Mouse (Mus musculus) liver, embryonic 14.5 days (tissue): ENCODE data around the gene Copz2. TPM values are rescaled to one million over a fixed set of nuclear protein-coding genes. Genes with fewer than 3 reads are reported as not detected.

Source experiments
- ATAC-seq: fragments of 200-750 bp; cut with Nextera tagmentation; 2 replicates; pipeline ENCODE4 v1.8.0; 2017; ENCODE audit warnings: moderate number of reproducible peaks, mild to moderate bottlenecking, moderate library complexity; ENCODE audit not compliant: insufficient read depth
- DNase-seq, 3 experiments: peaks; one replicate each; pipeline ENCODE4 v3.0.0-alpha.2; 2012 to 2013; ENCODE audit warnings: low read depth in 3 of 3, low spot score in 3 of 3
- H3K27ac ChIP-seq: fragments of 300-500 bp; sonication (generic); 2 replicates; pipeline ENCODE4 v1.5.1; 2014; ENCODE audit warnings: moderate library complexity, mild to moderate bottlenecking, control low read depth, inconsistent platforms
- H3K27me3 ChIP-seq: fragments of 300-500 bp; sonication (generic); 2 replicates; pipeline ENCODE4 v1.6.1; 2014; ENCODE audit warnings: mild to moderate bottlenecking, low read length, moderate library complexity; ENCODE audit not compliant: control insufficient read depth, insufficient read depth
- H3K36me3 ChIP-seq: fragments of 300-500 bp; sonication (generic); replicated peaks from 2 replicates; pipeline ENCODE4 v1.6.1; 2014; ENCODE audit warnings: low read depth; ENCODE audit not compliant: control insufficient read depth, insufficient read depth
- H3K4me1 ChIP-seq, 2 experiments: fragments of 200-500 bp in 1 of 2; fragments of 300-500 bp in 1 of 2; sonication (generic) in 1 of 2; replicated peaks; 2 replicates each; pipeline ENCODE4 v1.6.1; 2012 to 2014; ENCODE audit warnings: antibody characterized with exemption in 1 of 2, inconsistent platforms in 1 of 2, low read length in 1 of 2; ENCODE audit not compliant: control insufficient read depth in 2 of 2, insufficient read depth in 2 of 2
- H3K4me2 ChIP-seq: fragments of 300-500 bp; sonication (generic); 2 replicates; pipeline ENCODE4 v1.6.1; 2014; ENCODE audit warnings: low read depth, mild to moderate bottlenecking, control low read depth, moderate library complexity
- H3K4me3 ChIP-seq, 2 experiments: fragments of 200-500 bp in 1 of 2; fragments of 300-500 bp in 1 of 2; sonication (generic) in 1 of 2; 2 replicates each; pipeline ENCODE4 v1.5.1; 2012 to 2014; ENCODE audit warnings: low read depth in 2 of 2, low read length in 2 of 2, mild to moderate bottlenecking in 2 of 2, control low read depth in 1 of 2, inconsistent platforms in 1 of 2, moderate library complexity in 1 of 2; ENCODE audit not compliant: insufficient read depth in 1 of 2
- H3K9ac ChIP-seq: fragments of 300-500 bp; sonication (generic); replicated peaks from 2 replicates; pipeline ENCODE4 v1.6.1; 2014; ENCODE audit warnings: mild to moderate bottlenecking, control low read depth, moderate library complexity
- H3K9me3 ChIP-seq: fragments of 300-500 bp; sonication (generic); 2 replicates; pipeline ENCODE4 v1.6.1; 2016; ENCODE audit warnings: low read length, mixed read lengths; ENCODE audit not compliant: control insufficient read depth
- CTCF ChIP-seq: IDR thresholded peaks from 2 replicates; pipeline ENCODE4 v1.5.1; 2016; ENCODE audit warnings: antibody characterized with exemption, low read depth, control low read depth
- EP300 ChIP-seq: IDR thresholded peaks from 2 replicates; pipeline ENCODE4 v1.6.1; 2016; ENCODE audit warnings: antibody characterized with exemption, low read depth
- WGBS: fragments of 180-500 bp; shearing (Covaris S2); extraction: QIAGEN DNeasy Blood & Tissue Kit; methylation state at CpG from one replicate; pipeline ENCODE4 v1.1.7; 2014; ENCODE audit not compliant: insufficient replicate concordance; 5-methylcytosine and 5-hydroxymethylcytosine counted together
- polyA plus RNA-seq, 2 experiments: library from polyadenylated mRNA; depleted of rRNA in 1 of 2; stranded (reverse) in 1 of 2; unstranded in 1 of 2; fragments of >200 nt; fragmentation: Nextera tagmentation in 1 of 2; extraction: Ambion mirVana in 1 of 2; gene quantifications; 2 replicates each; pipeline versions ENCODE4 v1.2.1 to v1.2.3; 2012 to 2014

The Copz2 gene
- polyA plus RNA-seq, 2 experiments, result 8.7 to 18.8 TPM

DNA sequence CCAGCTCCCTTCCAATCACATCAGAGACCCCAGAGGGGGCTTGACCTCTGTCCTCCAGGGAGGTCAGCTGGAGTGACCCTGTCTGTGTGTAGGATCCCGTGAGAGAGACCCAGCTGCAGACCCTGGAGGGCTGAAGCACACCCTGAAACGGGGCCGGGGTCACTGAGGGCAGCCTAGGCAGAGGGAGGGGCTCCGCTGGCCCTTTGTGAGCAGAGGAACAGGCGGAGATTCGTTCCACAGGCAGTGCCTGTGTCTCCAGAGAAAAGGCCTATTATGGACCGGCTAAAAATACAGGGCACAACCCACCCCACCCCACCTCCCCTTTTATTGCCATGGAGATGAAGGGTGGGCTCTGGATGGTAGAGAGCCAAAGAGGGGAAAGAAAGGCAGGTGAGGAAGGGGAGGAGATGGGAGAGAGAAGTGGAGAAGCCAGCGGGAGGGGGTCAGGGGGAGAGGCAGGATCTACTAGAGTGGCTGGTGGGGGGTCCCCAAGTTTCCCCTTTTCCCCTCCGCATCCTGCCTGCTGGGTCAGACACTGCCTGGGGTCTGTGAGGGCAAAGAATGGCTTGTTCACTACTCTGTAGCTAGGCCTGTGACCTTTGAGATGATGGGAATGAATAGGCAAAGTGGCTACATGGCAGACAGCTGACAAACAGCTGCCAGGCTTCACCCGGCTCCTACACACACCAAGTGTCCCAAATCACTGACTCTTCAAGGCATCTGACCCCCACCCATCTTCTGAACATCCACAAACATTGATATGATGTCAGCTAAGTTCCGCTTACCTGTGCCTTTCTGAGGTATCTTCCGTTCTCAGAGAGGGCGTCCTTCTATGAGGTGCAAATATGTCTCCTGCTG, 50.0 kb downstream of the Copz2 start:
- no peak overlapping the region for H3K4me2 ChIP-seq
- peaks cover 0 to 2% of the 10 kb centered on the region in 2 experiments; a peak in 1 of 4 replicates for H3K4me1 ChIP-seq
- WGBS, result 51% methylated on average over 13 of the region's 13 CpGs
- no peak overlapping the region for H3K4me3 ChIP-seq
- H3K27ac ChIP-seq, result no peak overlapping the region
- no peak overlapping the region for H3K9ac ChIP-seq
- DNase-seq (no peak), ATAC-seq (no peak)
- no peaks in the 10 kb centered on the region for H3K27me3 ChIP-seq
- TF ChIP-seq EP300, result no peak
- TF ChIP-seq CTCF, result no peak
- no peaks in the 10 kb centered on the region for H3K36me3 ChIP-seq
- no peaks in the 10 kb centered on the region for H3K9me3 ChIP-seq

DNA sequence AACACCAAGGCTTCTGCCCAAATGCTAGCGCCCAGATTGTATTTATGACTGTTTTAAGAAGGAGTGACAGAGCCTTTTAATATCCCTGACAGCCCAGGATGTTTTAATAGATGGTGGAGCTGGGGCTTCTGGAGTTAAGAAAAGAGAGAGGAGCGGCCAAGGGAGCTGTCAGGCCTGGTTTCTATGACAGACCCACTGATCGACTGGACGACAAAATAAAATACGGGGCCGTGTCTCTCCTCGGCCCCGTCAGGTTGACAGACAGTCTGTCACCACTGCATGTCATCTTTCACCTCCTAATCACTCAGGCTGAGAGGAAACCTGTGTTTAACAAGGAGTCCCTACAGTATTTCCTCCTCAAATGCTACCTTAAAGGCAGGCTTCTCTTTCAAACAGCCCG, 51.7 kb downstream of the Copz2 start:
- H3K27me3 ChIP-seq, result no peaks in the 10 kb centered on the region
- no peak overlapping the region for H3K4me2 ChIP-seq
- ATAC-seq (no peak), DNase-seq (no peak)
- H3K9ac ChIP-seq, result no peak overlapping the region
- H3K36me3 ChIP-seq, result no peaks in the 10 kb centered on the region
- H3K4me1 ChIP-seq, result no peaks in the 10 kb centered on the region
- no peak overlapping the region for H3K4me3 ChIP-seq
- TF ChIP-seq EP300 (no peak), CTCF (no peak)
- H3K9me3 ChIP-seq, result no peaks in the 10 kb centered on the region
- 71% methylated on average over 9 of the region's 9 CpGs for WGBS
- H3K27ac ChIP-seq, result no peak overlapping the region

DNA sequence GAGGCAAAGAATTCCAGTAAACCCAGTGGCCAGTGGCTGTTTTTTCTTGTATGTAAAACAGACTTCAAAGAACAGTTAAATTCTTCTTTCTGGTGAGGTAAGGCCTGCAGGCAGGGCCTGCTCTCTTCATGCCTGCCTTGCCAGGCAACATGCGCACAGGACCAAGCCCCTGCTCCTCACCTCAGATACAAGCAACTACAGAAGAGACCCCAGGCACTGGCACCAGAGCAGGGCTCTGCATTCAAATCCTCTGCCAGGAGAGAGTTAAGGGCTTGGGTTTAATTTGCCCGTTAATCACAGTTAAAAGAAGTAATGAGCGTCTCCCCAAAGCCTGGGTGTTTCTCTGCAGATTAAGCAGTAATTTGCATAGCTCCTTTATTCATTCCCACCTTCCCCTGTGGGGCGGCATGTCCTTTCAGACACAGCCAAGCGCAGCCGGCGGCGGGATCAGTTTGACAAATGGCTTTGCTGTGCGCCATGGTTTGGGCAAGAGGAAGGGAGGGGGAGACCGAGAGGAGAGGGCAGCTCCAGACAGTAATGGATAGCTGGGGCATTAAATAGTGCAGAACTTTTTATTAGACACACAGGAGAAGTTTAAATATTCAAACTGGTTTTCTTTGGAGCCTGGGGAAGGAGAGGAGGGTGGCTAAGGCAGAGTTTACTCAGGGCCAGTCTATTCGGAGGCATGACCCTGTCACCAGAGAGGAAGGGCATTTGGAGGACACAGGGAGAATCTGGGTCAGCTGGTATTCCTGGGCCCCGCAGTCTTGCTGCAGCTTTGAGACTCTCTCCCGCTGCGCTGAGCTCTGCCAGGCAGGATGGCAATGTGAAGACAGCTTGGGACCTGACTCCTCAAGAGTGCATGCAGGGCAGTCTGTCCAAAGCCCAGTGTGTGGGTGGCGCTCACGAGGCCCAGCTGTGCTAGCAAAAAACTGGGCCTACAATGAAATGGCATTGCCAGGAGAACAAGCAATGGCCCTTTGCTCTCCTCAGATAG, 53.3 kb downstream of the Copz2 start:
- Histone ChIP-seq H3K36me3 (no peaks in the 10 kb centered on the region; the same call in 1 of the 2 replicates), H3K27me3 (no peaks in the 10 kb centered on the region), H3K4me3 (no peak overlapping the region), H3K9ac (no peak overlapping the region), H3K9me3 (no peaks in the 10 kb centered on the region), H3K27ac (no peak overlapping the region), H3K4me1 (no peaks in the 10 kb centered on the region), H3K4me2 (no peak overlapping the region)
- DNase-seq (no peak), ATAC-seq (no peak)
- TF ChIP-seq CTCF, result no peak
- no peak for TF ChIP-seq EP300
- WGBS, result 50% methylated on average over 16 of the region's 16 CpGs

DNA sequence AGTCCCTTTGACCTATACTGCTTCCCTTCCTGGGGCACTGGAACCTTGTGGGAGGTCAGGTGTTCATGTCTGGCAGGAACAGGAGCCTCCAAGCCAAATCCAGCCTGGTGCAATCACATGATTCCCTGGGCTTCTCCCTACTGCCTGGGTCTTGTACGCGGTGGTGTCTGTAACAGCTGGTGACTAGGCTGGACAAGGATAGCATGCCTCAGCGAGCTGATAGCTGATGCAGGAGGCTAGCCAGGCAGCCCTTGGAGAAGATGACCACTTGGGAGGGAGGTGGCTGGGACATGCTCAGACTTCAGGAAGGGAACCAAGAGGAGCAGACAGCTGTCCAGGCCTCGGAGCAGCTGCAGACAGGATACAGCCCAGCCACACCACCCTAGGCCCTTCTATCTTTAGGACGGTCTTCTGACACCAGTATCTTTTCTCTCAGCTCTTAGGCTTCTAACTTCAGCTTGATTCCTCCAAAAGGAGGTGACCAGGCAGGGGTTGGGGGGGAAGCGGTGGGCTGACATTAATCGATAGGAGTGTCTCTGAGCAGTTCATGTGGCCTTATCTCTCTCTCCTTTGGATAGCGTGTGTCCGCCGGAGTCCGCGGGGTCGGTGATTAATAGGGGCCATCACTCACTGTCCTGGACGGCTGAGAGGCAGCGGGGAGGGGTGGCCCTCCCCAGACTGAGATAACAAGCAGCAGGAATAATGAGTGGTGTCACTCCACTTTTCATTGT, 56.9 kb downstream of the Copz2 start:
- 29% methylated on average over 15 of the region's 15 CpGs for WGBS
- H3K9ac ChIP-seq, result no peak overlapping the region
- H3K4me2 ChIP-seq, result no peak overlapping the region
- no peak for DNase-seq
- no peaks in the 10 kb centered on the region for H3K27me3 ChIP-seq
- no peak for ATAC-seq
- TF ChIP-seq EP300 (no peak), CTCF (no peak)
- no peak overlapping the region for H3K4me3 ChIP-seq
- no peak overlapping the region for H3K27ac ChIP-seq
- no peaks in the 10 kb centered on the region for H3K4me1 ChIP-seq
- H3K9me3 ChIP-seq, result no peaks in the 10 kb centered on the region
- no peaks in the 10 kb centered on the region; the same call in none of the 2 replicates for H3K36me3 ChIP-seq
